Mouse (Mus musculus) erythroid progenitor cell, adult 5-6 weeks (primary cell): ENCODE data around the gene Pxdc1. TPM values are rescaled to one million over a fixed set of nuclear protein-coding genes. Genes with fewer than 3 reads are reported as not detected.

Experiments
- ATAC-seq: replicated peaks from 2 replicates; pipeline ENCODE4 v1.8.0; 2016; ENCODE audit warnings: moderate number of reproducible peaks, mild to moderate bottlenecking, moderate TSS enrichment, inconsistent platforms; ENCODE audit not compliant: poor library complexity, low FRiP score, severe bottlenecking
- total RNA-seq, 2 experiments: library from RNA; stranded (forward) in 1 of 2; stranded (reverse) in 1 of 2; fragments of 150-400 nt in 1 of 2; fragments of 186-747, 209-891 nt in 1 of 2; gene quantifications; 2 replicates each; pipeline versions ENCODE4 v1.2.3 to v1.2.4; 2015 to 2017; ENCODE audit warnings: low replicate concordance in 2 of 2

Gene Pxdc1
- total RNA-seq, 2 experiments from 2014 or later: not detected

- ATAC-seq: no peak
Observed at GRCm38 (mm10) chr13:34652016-34652352, 1.3 kb downstream of the Pxdc1 start.

GRCm38 (mm10) chr13:34651474-34651991 is 1.8 kb downstream of the Pxdc1 start:
- no peak for ATAC-seq

GRCm38 (mm10) chr13:34650953-34651352 is 2.3 kb downstream of the Pxdc1 start:
- ATAC-seq: no peak

GRCm38 (mm10) chr13:34650371-34650770 is 2.9 kb downstream of the Pxdc1 start:
- ATAC-seq: no peak

- ATAC-seq: no peak
Observed at GRCm38 (mm10) chr13:34647751-34648150, 5.5 kb downstream of the Pxdc1 start.

- no peak for ATAC-seq
Observed at GRCm38 (mm10) chr13:34647221-34647620, 6.1 kb downstream of the Pxdc1 start.

- no peak for ATAC-seq
Observed at GRCm38 (mm10) chr13:34646240-34646750, 7.0 kb downstream of the Pxdc1 start.

GRCm38 (mm10) chr13:34645519-34645918 is 7.8 kb downstream of the Pxdc1 start:
- no peak for ATAC-seq

- no peak for ATAC-seq
Observed at GRCm38 (mm10) chr13:34644401-34644800, 8.9 kb downstream of the Pxdc1 start.

- no peak for ATAC-seq
Observed at GRCm38 (mm10) chr13:34643926-34644325, 9.4 kb downstream of the Pxdc1 start.

GRCm38 (mm10) chr13:34642941-34643875 is 10.1 kb downstream of the Pxdc1 start:
- no peak for ATAC-seq

- no peak for ATAC-seq
Observed at GRCm38 (mm10) chr13:34641066-34641465, 12.2 kb downstream of the Pxdc1 start.

- ATAC-seq: no peak
Observed at GRCm38 (mm10) chr13:34635978-34636377, 17.3 kb downstream of the Pxdc1 start.

GRCm38 (mm10) chr13:34630319-34630718 is 23.0 kb downstream of the Pxdc1 start:
- ATAC-seq: no peak

GRCm38 (mm10) chr13:34629741-34630140 is 23.5 kb downstream of the Pxdc1 start:
- no peak for ATAC-seq

GRCm38 (mm10) chr13:34627446-34627845 is 25.8 kb downstream of the Pxdc1 start:
- ATAC-seq: no peak

GRCm38 (mm10) chr13:34624414-34624813 is 28.9 kb downstream of the Pxdc1 start:
- ATAC-seq: no peak

- ATAC-seq: no peak
Observed at GRCm38 (mm10) chr13:34612402-34612801, 40.9 kb downstream of the Pxdc1 start.

GRCm38 (mm10) chr13:34609711-34610110 is 43.6 kb downstream of the Pxdc1 start:
- no peak for ATAC-seq

- ATAC-seq: no peak
Observed at GRCm38 (mm10) chr13:34607079-34607478, 46.2 kb downstream of the Pxdc1 start.

- ATAC-seq: no peak
Observed at GRCm38 (mm10) chr13:34605884-34606283, 47.4 kb downstream of the Pxdc1 start.
